Comparison of ENCODE assay signal across 19 mouse cellular contexts in the genomic region with DNA sequence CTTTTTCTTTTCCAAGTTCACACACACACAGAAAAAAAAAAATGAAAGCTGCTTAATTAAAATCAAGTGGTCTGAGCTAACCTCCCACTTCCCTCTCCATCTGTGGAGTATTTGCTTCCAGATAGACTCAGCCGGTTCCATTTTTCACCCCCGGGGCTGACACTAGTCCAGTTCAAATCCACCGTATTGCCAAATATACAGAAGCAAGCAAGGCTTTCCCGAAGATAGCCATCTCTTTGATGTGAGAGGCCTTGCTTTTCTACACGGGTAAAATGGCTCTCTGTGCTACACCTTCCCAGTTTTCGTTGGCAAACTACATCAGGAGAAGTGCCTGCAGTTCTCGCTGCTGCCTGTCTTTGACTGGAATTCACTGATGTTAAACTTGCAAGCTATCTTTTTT.
DNase-seq lines count a peak whose midpoint lies in the region; ATAC-seq and TF ChIP-seq lines count a peak whose summit lies in the region.
"Had no signal": no experiment of that assay in that cellular context is flagged by ENCODE, and none has a peak within 500 bp of the region (broad histone marks: within the 10 kb centered on the region; RNA-seq: fewer than 3 reads in every experiment).

No protein-coding gene starts in this region.

- H3K4me1 ChIP-seq in lung, embryonic 14.5 days (ENCODE audit: insufficient read depth) = peaks cover 12% of the 10 kb centered on the region; the same call in 1 of the 2 replicates
- no peaks in the 10 kb centered on the region; the same call in 1 of the 2 replicates for H3K4me1 ChIP-seq in lung, adult 2 months (ENCODE audit: control insufficient read depth, insufficient read depth, low read length)
- H3K4me1 ChIP-seq in embryonic facial prominence, embryonic 10.5 days = peaks cover 9% of the 10 kb centered on the region; the same call in 1 of the 2 replicates

- no peak overlapping the region; the same call in 1 of the 2 replicates for H3K27ac ChIP-seq in lung, embryonic 14.5 days (ENCODE audit: low read depth)
- no peak overlapping the region for H3K27ac ChIP-seq in embryonic facial prominence, embryonic 10.5 days (replicated peaks)
- H3K27ac ChIP-seq: intestine, embryonic 15.5 days; layer of hippocampus, adult 2 months; left cerebral cortex, adult 2 months; macrophage; midbrain, embryonic 13.5 days had no signal

- no peak for TF ChIP-seq POLR2A in lung, adult 2 months (IDR thresholded peaks at IDR 0.05; ENCODE audit: borderline replicate concordance, extremely low read depth, low read depth, low read length)

- 0 out of 2 replicates have a peak, but pooled peaks cover 3% of the 10 kb centered on the region for H3K27me3 ChIP-seq in lung, embryonic 14.5 days (ENCODE audit: insufficient read depth, low read length)
- H3K27me3 ChIP-seq in embryonic facial prominence, embryonic 10.5 days (replicated peaks; ENCODE audit: low read depth, poor library complexity, severe bottlenecking) = no peaks in the 10 kb centered on the region
- H3K27me3 ChIP-seq: CH12.LX; intestine, embryonic 15.5 days; midbrain, embryonic 13.5 days had no signal

- no peak overlapping the region for H3K9ac ChIP-seq in lung, embryonic 14.5 days
- H3K9ac ChIP-seq: intestine, embryonic 15.5 days; midbrain, embryonic 13.5 days had no signal

- no peak overlapping the region for H3K4me3 ChIP-seq in lung, embryonic 14.5 days (ENCODE audit: low read depth, low read length)
- no peak overlapping the region for H3K4me3 ChIP-seq in lung, adult 2 months (replicated peaks; ENCODE audit: extremely low read depth, low read depth, low read length)
- no peak overlapping the region for H3K4me3 ChIP-seq in embryonic facial prominence, embryonic 10.5 days
- H3K4me3 ChIP-seq: erythroblast, embryonic 14.5 days; intestine, embryonic 15.5 days; layer of hippocampus, adult 2 months; left cerebral cortex, adult 2 months; midbrain, embryonic 13.5 days had no signal

- peak; percentile 60 for ATAC-seq in lung, embryonic 14.5 days (ENCODE audit: insufficient read depth)
- ATAC-seq: forebrain, embryonic 16.5 days; intestine, embryonic 15.5 days; midbrain, embryonic 13.5 days had no signal

- DNase-seq in embryo, embryonic 10.5 days (ENCODE audit: low spot score) = peak; percentile 9
- no peak for DNase-seq in embryo, embryonic 10 days (ENCODE audit: low spot score)
- peak; percentile 66 for DNase-seq in lung, embryonic 14.5 days
- DNase-seq in lung, adult 2 months = no peak
- DNase-seq in cerebellum, adult 18-20 months = peak; percentile 77 to 79
- peak; percentile 32 for DNase-seq in embryonic facial prominence, embryonic 10.5 days (ENCODE audit: low spot score)
- no peak for DNase-seq in urinary bladder, postnatal 36 days (ENCODE audit: low spot score in 2 of 2)
- no peak for DNase-seq in c-Kit-positive CD71-positive TER-119-positive erythroid progenitor cells, embryonic 14.5 days (ENCODE audit: low spot score)
- DNase-seq: adrenal gland, postnatal 36 days; heart, postnatal 14 days; liver had no signal

- no peak overlapping the region for H3K4me2 ChIP-seq in lung, embryonic 14.5 days
- H3K4me2 ChIP-seq: intestine, embryonic 15.5 days; midbrain, embryonic 13.5 days had no signal

- 17% methylated on average over 7 of the region's 7 CpGs for WGBS in lung, embryonic 14.5 days
- WGBS in lung, adult 2 months = 31% methylated on average over 7 of the region's 7 CpGs
- 57% methylated on average over 7 of the region's 7 CpGs for WGBS in embryonic facial prominence, embryonic 10.5 days

- H3K9me3 ChIP-seq in lung, embryonic 14.5 days (ENCODE audit: low read depth, low read length) = no peaks in the 10 kb centered on the region
- H3K9me3 ChIP-seq in embryonic facial prominence, embryonic 10.5 days = no peaks in the 10 kb centered on the region
- H3K9me3 ChIP-seq: intestine, embryonic 15.5 days; midbrain, embryonic 13.5 days had no signal

- TF ChIP-seq CTCF in lung, embryonic 14.5 days (IDR thresholded peaks at IDR 0.05; ENCODE audit: low read depth) = no peak
- TF ChIP-seq CTCF in lung, adult 2 months (IDR thresholded peaks at IDR 0.05; ENCODE audit: insufficient read depth, low read length) = no peak

- no peaks in the 10 kb centered on the region for H3K36me3 ChIP-seq in lung, embryonic 14.5 days (ENCODE audit: insufficient read depth)
- H3K36me3 ChIP-seq in embryonic facial prominence, embryonic 10.5 days (replicated peaks) = no peaks in the 10 kb centered on the region
- H3K36me3 ChIP-seq: intestine, embryonic 15.5 days; midbrain, embryonic 13.5 days had no signal

Comparison
In these comparisons a context has a peak if more than half of its experiments do, and no peak if none do; other contexts are left out.
1. DNase-seq: peak in embryo, embryonic 10.5 days (single experiment), lung, embryonic 14.5 days (single experiment), cerebellum, adult 18-20 months (2 of 2) and embryonic facial prominence, embryonic 10.5 days (single experiment); none in embryo, embryonic 10 days (single experiment), lung, adult 2 months (single experiment), urinary bladder, postnatal 36 days (0 of 2) and c-Kit-positive CD71-positive TER-119-positive erythroid progenitor cells, embryonic 14.5 days (single experiment).